Mouse (Mus musculus) embryonic facial prominence, embryonic 11.5 days (tissue): ENCODE results near the gene Pkdrej. TPM values are rescaled to one million over a fixed set of nuclear protein-coding genes. Genes with fewer than 3 reads are reported as not detected.
"Not testable (repeated sequence)": the region's sequence is repeated elsewhere in the genome, so short reads cannot be mapped to it uniquely, and the experiment has no call there.

Source experiments
- ATAC-seq: fragments of 200-750 bp; cut with Nextera tagmentation; replicated peaks from 2 replicates; pipeline ENCODE4 v1.8.0; 2017; ENCODE audit warnings: low read depth; ENCODE audit not compliant: insufficient number of reproducible peaks, low FRiP score, low TSS enrichment
- DNase-seq: peaks from one replicate; pipeline ENCODE4 v3.0.0-alpha.2; 2015; ENCODE audit warnings: low spot score
- H3K27ac ChIP-seq: fragments of 300-500 bp; sonication (generic); replicated peaks from 2 replicates; pipeline ENCODE4 v1.5.1; 2014; ENCODE audit warnings: mild to moderate bottlenecking, low read depth, low read length, control low read depth
- H3K27me3 ChIP-seq: fragments of 300-500 bp; sonication (generic); 2 replicates; pipeline ENCODE4 v1.6.1; 2014; ENCODE audit warnings: mild to moderate bottlenecking, low read length, moderate library complexity, mixed read lengths; ENCODE audit not compliant: control insufficient read depth, insufficient read depth
- H3K36me3 ChIP-seq: fragments of 300-500 bp; sonication (generic); replicated peaks from 2 replicates; pipeline ENCODE4 v1.6.1; 2014; ENCODE audit warnings: low read depth, mild to moderate bottlenecking, low read length, moderate library complexity, mixed read lengths; ENCODE audit not compliant: control insufficient read depth, insufficient read depth
- H3K4me1 ChIP-seq: fragments of 300-500 bp; sonication (generic); 2 replicates; pipeline ENCODE4 v1.6.1; 2014; ENCODE audit warnings: low read length, mixed read lengths; ENCODE audit not compliant: control insufficient read depth, insufficient read depth
- H3K4me2 ChIP-seq: fragments of 300-500 bp; sonication (generic); 2 replicates; pipeline ENCODE4 v1.6.1; 2014; ENCODE audit warnings: low read depth, mild to moderate bottlenecking, control low read depth, low read length, moderate library complexity
- H3K4me3 ChIP-seq: fragments of 300-500 bp; sonication (generic); 2 replicates; pipeline ENCODE4 v1.5.1; 2014; ENCODE audit warnings: low read depth, low read length, control low read depth
- H3K9ac ChIP-seq: fragments of 300-500 bp; sonication (generic); replicated peaks from 2 replicates; pipeline ENCODE4 v1.6.1; 2014; ENCODE audit warnings: mild to moderate bottlenecking, control low read depth, low read length
- H3K9me3 ChIP-seq: fragments of 300-500 bp; sonication (generic); replicated peaks from 2 replicates; pipeline ENCODE4 v1.6.1; 2016; ENCODE audit warnings: mild to moderate bottlenecking, low read length, inconsistent platforms, mixed read lengths; ENCODE audit not compliant: control insufficient read depth
- WGBS: fragments of 180-500 bp; shearing (Covaris S2); extraction: QIAGEN DNeasy Blood & Tissue Kit; methylation state at CpG from one replicate; pipeline ENCODE4 v1.1.7; 2014; 5-methylcytosine and 5-hydroxymethylcytosine counted together
- polyA plus RNA-seq: library from polyadenylated mRNA; unstranded; fragments of >200 nt; fragmentation: Nextera tagmentation; extraction: Ambion mirVana; gene quantifications from 2 replicates; pipeline ENCODE4 v1.2.1, GENCODE M21; 2014

Gene Pkdrej
- polyA plus RNA-seq, 1 experiment from 2014 or later, result 0.11 TPM

DNA sequence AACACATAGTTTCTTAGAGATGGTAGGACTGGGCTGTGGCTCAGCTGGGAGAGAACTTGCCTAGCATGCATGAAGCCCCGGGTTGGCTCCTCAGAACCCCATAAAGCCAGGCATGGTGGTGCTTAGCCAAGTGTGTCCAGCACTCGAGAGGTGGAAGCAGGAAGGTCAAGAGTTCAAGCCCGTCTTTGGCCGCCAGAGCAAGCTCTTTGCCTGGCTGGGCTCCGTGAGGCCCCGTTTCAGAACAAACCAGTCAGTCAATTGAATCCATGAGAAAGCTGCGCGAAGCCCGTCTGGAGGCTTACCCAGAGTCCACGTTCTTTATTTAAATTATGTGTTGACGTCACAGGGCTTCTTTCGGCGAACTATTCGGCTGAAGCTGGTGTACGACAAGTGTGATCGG lies 32.9 kb downstream of the Pkdrej start:
- H3K4me1 ChIP-seq, result no peaks in the 10 kb centered on the region
- no peaks in the 10 kb centered on the region for H3K27me3 ChIP-seq
- DNase-seq, result no peak
- no peak overlapping the region for H3K9ac ChIP-seq
- ATAC-seq, result no peak
- H3K4me2 ChIP-seq, result no peak overlapping the region
- no peaks in the 10 kb centered on the region for H3K36me3 ChIP-seq
- no peak overlapping the region for H3K4me3 ChIP-seq
- H3K27ac ChIP-seq, result no peak overlapping the region
- no peaks in the 10 kb centered on the region for H3K9me3 ChIP-seq
- WGBS, result 76% methylated on average over 16 of the region's 16 CpGs

DNA sequence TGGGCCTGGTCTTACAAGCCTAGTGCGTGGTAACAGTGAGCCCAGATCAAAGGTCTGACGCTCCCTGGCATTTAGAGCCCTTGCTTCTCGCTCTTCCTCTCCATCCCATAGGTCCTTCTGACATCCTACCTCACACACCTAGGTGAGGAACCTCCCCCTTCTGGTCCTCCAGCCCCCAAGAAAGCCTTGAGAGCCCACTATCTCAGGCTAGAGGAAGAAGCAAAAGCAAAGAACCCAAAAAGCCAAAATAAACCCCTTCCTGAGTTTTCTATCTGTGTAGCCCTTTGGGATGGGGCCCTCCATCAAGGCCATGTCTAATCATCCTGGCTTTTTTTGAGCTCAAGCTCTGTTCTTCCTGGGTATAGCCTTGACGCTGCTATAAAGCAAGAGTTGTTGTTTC lies 33.5 kb downstream of the Pkdrej start:
- H3K9me3 ChIP-seq, result no peaks in the 10 kb centered on the region
- H3K27ac ChIP-seq, result no peak overlapping the region
- H3K27me3 ChIP-seq, result no peaks in the 10 kb centered on the region
- no peak for DNase-seq
- no peak overlapping the region for H3K4me3 ChIP-seq
- H3K9ac ChIP-seq, result no peak overlapping the region
- H3K4me2 ChIP-seq, result no peak overlapping the region
- WGBS, result 86% methylated on average over 4 of the region's 4 CpGs
- no peaks in the 10 kb centered on the region for H3K36me3 ChIP-seq
- H3K4me1 ChIP-seq, result no peaks in the 10 kb centered on the region
- no peak for ATAC-seq

DNA sequence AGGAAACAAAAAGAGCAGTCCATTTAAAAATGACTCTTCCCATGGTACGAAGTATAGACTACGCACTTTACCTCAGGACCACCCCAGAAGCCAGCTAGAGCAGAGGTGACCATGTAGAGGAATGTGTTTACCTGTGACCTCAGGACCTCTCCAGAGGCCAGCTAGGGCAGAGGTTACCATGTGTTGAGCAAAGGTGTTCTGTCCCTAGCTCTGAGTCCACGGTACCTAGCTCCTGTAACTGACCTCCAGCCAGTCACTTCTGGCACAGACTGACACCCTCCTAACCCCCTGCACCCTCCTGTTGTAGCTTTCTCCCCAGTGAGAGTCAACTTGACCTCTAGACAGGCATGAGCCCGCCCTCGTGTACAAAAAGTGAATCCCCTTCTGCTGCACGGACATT lies 34.1 kb downstream of the Pkdrej start:
- no peak for DNase-seq
- Histone ChIP-seq H3K4me3 (no peak overlapping the region), H3K4me2 (no peak overlapping the region), H3K9ac (no peak overlapping the region), H3K27ac (no peak overlapping the region), H3K36me3 (no peaks in the 10 kb centered on the region), H3K4me1 (no peaks in the 10 kb centered on the region), H3K27me3 (no peaks in the 10 kb centered on the region), H3K9me3 (no peaks in the 10 kb centered on the region)
- 88% methylated on average over 6 of the region's 6 CpGs for WGBS
- ATAC-seq, result no peak

DNA sequence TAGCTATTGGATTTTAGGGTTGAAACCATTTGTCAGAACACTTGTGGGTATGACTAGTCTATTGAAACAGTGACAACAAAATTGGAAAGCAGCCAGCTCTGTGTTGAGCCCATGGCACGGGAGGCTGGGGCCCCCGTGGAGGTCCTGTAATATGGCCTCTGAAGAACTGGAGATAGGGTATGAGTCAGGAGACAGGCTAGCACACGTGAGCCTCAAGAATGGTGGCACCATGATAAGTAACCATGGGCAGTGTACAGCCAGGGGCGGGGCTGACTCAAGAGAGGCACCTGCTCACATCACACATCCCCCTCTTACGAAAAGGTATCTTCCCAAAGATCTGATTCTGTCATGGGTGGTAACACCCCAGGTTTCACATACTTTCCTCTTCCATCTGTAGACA lies 34.8 kb downstream of the Pkdrej start:
- ATAC-seq (no peak), DNase-seq (no peak)
- H3K27me3 ChIP-seq, result no peaks in the 10 kb centered on the region
- H3K4me2 ChIP-seq, result no peak overlapping the region
- no peak overlapping the region for H3K4me3 ChIP-seq
- H3K4me1 ChIP-seq, result no peaks in the 10 kb centered on the region
- no peaks in the 10 kb centered on the region for H3K9me3 ChIP-seq
- H3K27ac ChIP-seq, result no peak overlapping the region
- H3K36me3 ChIP-seq, result no peaks in the 10 kb centered on the region
- WGBS, result 87% methylated on average over 5 of the region's 5 CpGs
- no peak overlapping the region for H3K9ac ChIP-seq

DNA sequence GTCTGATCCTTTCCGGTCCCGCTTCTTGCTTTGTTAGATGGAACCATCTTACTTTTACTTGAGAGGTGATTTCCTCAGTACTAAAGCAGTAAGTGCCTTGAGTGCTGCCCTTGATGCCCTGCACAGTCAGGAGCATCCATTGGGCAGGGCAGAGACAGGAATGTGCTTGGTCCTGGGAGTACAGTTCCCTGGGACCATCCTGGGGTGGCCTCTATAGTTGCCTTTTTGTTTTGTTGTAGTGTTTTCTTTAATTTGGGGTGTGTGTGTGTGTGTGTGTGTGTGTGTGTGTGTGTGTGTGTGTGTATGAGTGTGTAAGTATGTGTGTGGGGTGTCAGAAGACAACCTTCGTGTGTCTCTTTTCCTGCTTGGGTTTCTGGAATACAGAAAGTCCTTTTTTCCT lies 37.2 kb downstream of the Pkdrej start:
- H3K4me3 ChIP-seq, result no peak overlapping the region
- no peak overlapping the region for H3K4me2 ChIP-seq
- H3K9ac ChIP-seq, result no peak overlapping the region
- no peak for DNase-seq
- 88% methylated on average over 3 of the region's 3 CpGs for WGBS
- ATAC-seq, result no peak
- no peaks in the 10 kb centered on the region for H3K4me1 ChIP-seq
- no peaks in the 10 kb centered on the region for H3K9me3 ChIP-seq
- H3K36me3 ChIP-seq, result no peaks in the 10 kb centered on the region
- no peaks in the 10 kb centered on the region for H3K27me3 ChIP-seq
- H3K27ac ChIP-seq, result no peak overlapping the region

DNA sequence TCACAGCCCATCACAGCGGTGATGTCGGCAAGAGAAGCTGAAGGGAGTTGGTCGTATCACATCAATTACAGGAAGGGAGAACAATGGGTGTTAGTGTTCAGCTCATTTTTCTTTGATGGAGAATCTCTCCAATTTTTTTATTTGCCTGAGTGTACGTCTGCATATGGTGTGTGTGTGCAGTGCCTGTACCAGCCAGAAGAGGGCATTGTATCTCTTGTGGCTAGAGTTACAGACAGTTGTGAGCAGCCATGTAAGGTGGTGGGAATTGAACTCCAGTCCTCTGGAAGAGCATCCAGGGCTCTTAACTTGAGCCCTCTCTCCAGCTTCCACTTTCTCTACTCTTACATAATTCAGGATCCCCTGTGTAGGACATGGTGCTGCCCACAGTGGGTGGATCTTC lies 38.4 kb downstream of the Pkdrej start:
- H3K36me3 ChIP-seq, result no peaks in the 10 kb centered on the region
- ATAC-seq, result no peak
- no peaks in the 10 kb centered on the region for H3K27me3 ChIP-seq
- no peaks in the 10 kb centered on the region for H3K4me1 ChIP-seq
- H3K4me2 ChIP-seq, result no peak overlapping the region
- no peaks in the 10 kb centered on the region for H3K9me3 ChIP-seq
- H3K4me3 ChIP-seq, result no peak overlapping the region
- no peak overlapping the region for H3K9ac ChIP-seq
- H3K27ac ChIP-seq, result no peak overlapping the region
- 89% methylated on average over 4 of the region's 4 CpGs for WGBS
- no peak for DNase-seq

DNA sequence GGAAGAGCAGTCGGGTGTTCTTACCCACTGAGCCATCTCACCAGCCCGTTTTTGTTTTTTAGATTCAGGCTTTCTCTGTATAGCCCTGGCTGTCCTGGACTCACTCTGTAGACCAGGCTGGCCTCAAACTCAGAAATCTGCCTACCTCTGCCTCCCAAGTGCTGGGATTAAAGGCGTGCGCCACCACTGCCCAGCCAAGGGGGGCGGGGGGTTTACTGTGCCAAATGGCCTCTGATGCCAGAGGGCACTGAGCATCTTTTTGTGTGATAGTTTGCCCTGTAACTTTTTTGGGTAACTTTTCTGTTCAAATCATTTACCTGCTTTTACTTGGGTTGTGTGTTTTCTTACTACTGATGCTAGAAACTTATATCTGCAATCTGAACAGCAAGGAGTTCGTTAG lies 42.6 kb downstream of the Pkdrej start:
- H3K9me3 ChIP-seq, H3K4me2 ChIP-seq, H3K36me3 ChIP-seq, H3K4me3 ChIP-seq, DNase-seq, H3K27me3 ChIP-seq, H3K4me1 ChIP-seq, H3K9ac ChIP-seq, ATAC-seq, H3K27ac ChIP-seq: not testable (repeated sequence)
- 90% methylated on average over 6 of the region's 6 CpGs for WGBS

DNA sequence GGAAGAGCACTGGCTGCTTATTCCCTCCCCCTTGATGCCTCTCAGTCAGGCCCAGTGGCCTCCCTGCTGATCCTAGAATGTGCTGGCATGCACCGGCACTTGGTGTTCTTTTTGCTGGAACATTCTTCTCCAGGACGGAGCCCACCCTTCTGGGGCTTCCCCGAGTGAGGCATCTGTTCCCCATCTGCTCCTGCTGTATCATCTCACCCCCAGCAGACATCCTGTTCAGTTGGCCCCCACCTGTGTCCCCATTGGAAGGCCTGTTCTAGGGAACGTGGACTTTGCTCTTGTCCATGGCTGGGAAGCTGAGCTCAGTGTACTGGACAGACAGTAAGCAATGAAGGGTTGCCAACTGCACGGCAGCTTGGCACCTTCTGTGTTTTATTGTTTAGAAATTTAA lies 44.8 kb downstream of the Pkdrej start:
- H3K4me1 ChIP-seq, result no peaks in the 10 kb centered on the region
- H3K27me3 ChIP-seq, result no peaks in the 10 kb centered on the region
- WGBS, result 72% methylated on average over 5 of the region's 5 CpGs
- H3K9me3 ChIP-seq, result no peaks in the 10 kb centered on the region
- H3K27ac ChIP-seq, result no peak overlapping the region
- DNase-seq (no peak), ATAC-seq (no peak)
- H3K36me3 ChIP-seq, result no peaks in the 10 kb centered on the region
- no peak overlapping the region for H3K4me3 ChIP-seq
- no peak overlapping the region for H3K4me2 ChIP-seq
- H3K9ac ChIP-seq, result no peak overlapping the region

DNA sequence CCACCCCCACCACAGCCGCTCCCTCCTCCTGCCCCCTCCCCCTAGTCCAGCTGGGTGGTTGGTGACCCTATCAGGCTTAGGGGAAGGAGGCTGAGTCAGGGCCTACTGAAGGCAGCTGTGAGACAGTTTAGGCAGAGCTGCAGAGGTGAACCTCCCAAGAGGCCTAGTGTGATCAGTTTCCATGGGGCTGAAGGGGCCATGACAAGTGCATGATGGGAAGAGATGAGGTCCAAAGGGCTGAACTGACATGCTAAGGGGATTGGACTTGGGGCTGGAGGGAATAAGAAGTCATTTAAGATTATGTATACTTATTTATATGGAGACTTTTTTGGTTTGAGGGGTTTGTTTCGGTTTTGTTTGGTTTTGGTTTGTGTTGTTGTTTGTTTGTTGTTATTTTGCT lies 45.3 kb downstream of the Pkdrej start:
- Histone ChIP-seq H3K27me3 (no peaks in the 10 kb centered on the region), H3K27ac (no peak overlapping the region), H3K4me2 (no peak overlapping the region), H3K9ac (no peak overlapping the region), H3K4me1 (no peaks in the 10 kb centered on the region), H3K9me3 (no peaks in the 10 kb centered on the region), H3K36me3 (no peaks in the 10 kb centered on the region), H3K4me3 (no peak overlapping the region)
- WGBS, result 76% methylated on average over 2 of the region's 2 CpGs
- no peak for ATAC-seq
- DNase-seq, result no peak
